Mouse (Mus musculus) heart, adult 2 months (tissue): ENCODE results near the gene Thap4.

Experiments
- CTCF ChIP-seq: fragments of 200-600 bp; IDR thresholded peaks from 2 replicates; pipeline ENCODE4 v1.8.1; 2022; ENCODE audit warnings: antibody characterized with exemption, mild to moderate bottlenecking, moderate library complexity
- EP300 ChIP-seq: fragments of 200-500 bp; IDR thresholded peaks from 2 replicates; pipeline ENCODE4 v1.6.1; 2011; ENCODE audit warnings: low read depth, low read length, control low read depth; ENCODE audit not compliant: insufficient read depth
- POLR2A ChIP-seq: fragments of 200-500 bp; IDR thresholded peaks from 2 replicates; pipeline ENCODE4 v1.6.1; 2011; ENCODE audit warnings: mild to moderate bottlenecking, low read depth, low read length, control low read depth; ENCODE audit not compliant: insufficient read depth

- TF ChIP-seq EP300: no peak
- TF ChIP-seq POLR2A: no peak
- TF ChIP-seq CTCF: no peak
Measured at GRCm38 (mm10) chr1:93657025-93657360, 97.7 kb downstream of the Thap4 start.
